ENCODE assay signal across 21 mouse cellular contexts in the genomic region with DNA sequence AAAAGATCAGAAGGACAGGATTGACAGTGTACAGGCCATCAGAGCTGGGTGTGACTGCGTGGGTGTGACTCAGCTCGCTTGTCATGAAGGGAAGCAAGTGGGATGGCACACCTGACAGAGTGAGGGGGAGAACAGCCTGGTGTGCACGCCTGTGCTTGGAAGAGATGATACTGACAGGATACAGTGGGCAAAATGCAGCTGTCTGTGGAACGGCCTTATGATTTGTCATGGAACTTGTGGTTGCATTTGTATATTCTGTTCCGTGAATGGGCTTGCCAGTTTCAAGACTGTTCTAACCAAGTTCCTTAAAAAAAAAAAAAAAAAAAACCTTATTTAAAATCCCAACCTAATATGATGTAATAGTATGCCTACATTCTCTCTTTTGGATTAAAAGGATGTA.
"Had no signal": no experiment of that assay in that cellular context is flagged by ENCODE, and none has a peak within 500 bp of the region (broad histone marks: within the 10 kb centered on the region; RNA-seq: fewer than 3 reads in every experiment).

No protein-coding gene starts in this region.

- H3K4me1 ChIP-seq: limb, embryonic 10.5 days; liver, embryonic 12.5 days; liver, embryonic 15.5 days; lung, embryonic 15.5 days; midbrain, embryonic 12.5 days; midbrain, embryonic 15.5 days had no signal

- H3K9me3 ChIP-seq: limb, embryonic 10.5 days; limb, embryonic 13.5 days; liver, embryonic 12.5 days; liver, embryonic 15.5 days; lung, embryonic 15.5 days; midbrain, embryonic 12.5 days; midbrain, embryonic 15.5 days had no signal

- ATAC-seq: liver, embryonic 12.5 days; midbrain, embryonic 15.5 days had no signal

- H3K4me2 ChIP-seq: limb, embryonic 13.5 days; liver, embryonic 12.5 days; liver, embryonic 15.5 days; lung, embryonic 15.5 days; midbrain, embryonic 12.5 days; midbrain, embryonic 15.5 days had no signal

- H3K27ac ChIP-seq: limb, embryonic 10.5 days; limb, embryonic 13.5 days; liver, embryonic 12.5 days; liver, embryonic 15.5 days; lung, embryonic 15.5 days; midbrain, embryonic 12.5 days; midbrain, embryonic 15.5 days; stomach, postnatal 0 days had no signal

- H3K27me3 ChIP-seq: limb, embryonic 13.5 days; liver, embryonic 12.5 days; liver, embryonic 15.5 days; lung, embryonic 15.5 days; midbrain, embryonic 12.5 days; midbrain, embryonic 15.5 days had no signal

- DNase-seq: kidney, adult 11 months; kidney, adult 9 months; kidney, postnatal 25 days; layer of hippocampus, adult 9-11 months; liver; lung, adult 18-20 months; lung, postnatal 14 days; lung, postnatal 4 days; right cerebral cortex, postnatal 4 days; thymus, adult 2 months; thymus, postnatal 14 days; thymus, postnatal 4 days had no signal

- H3K36me3 ChIP-seq: limb, embryonic 10.5 days; limb, embryonic 13.5 days; liver, embryonic 12.5 days; liver, embryonic 15.5 days; lung, embryonic 15.5 days; midbrain, embryonic 12.5 days; midbrain, embryonic 15.5 days had no signal

- H3K9ac ChIP-seq: limb, embryonic 13.5 days; liver, embryonic 12.5 days; liver, embryonic 15.5 days; lung, embryonic 15.5 days; midbrain, embryonic 12.5 days; midbrain, embryonic 15.5 days had no signal

- H3K4me3 ChIP-seq: layer of hippocampus, adult 2 months; limb, embryonic 10.5 days; limb, embryonic 13.5 days; liver, embryonic 12.5 days; liver, embryonic 15.5 days; lung, embryonic 15.5 days; midbrain, embryonic 12.5 days; midbrain, embryonic 15.5 days had no signal
